Mouse (Mus musculus): ENCODE data around the gene Pfdn6. TPM values are rescaled to one million over a fixed set of nuclear protein-coding genes. Genes with fewer than 3 reads are reported as not detected.

Pfdn6 gene
- polyA plus RNA-seq, 1 experiment from 2014 or later, result 133 TPM

Other genes starting within 250 kb of the Pfdn6 start
- 96.0 and 100 TPM in 2 replicates for gene March2, start 221.7 kb downstream of the Pfdn6 start, polyA plus RNA-seq (2015; fragmentation: Nextera tagmentation; extraction: Ambion mirVana)
- 278 and 304 TPM in 2 replicates for gene Rab11b, start 179.8 kb downstream of the Pfdn6 start, polyA plus RNA-seq (2015; fragmentation: Nextera tagmentation; extraction: Ambion mirVana)
- 16.4 and 20.5 TPM in 2 replicates for gene Angptl4, start 158.5 kb downstream of the Pfdn6 start, polyA plus RNA-seq (2015; fragmentation: Nextera tagmentation; extraction: Ambion mirVana)
- 48.5 and 58.7 TPM in 2 replicates for gene Kank3, start 129.8 kb downstream of the Pfdn6 start, polyA plus RNA-seq (2015; fragmentation: Nextera tagmentation; extraction: Ambion mirVana)
- gene Rps28, start 115.8 kb downstream of the Pfdn6 start, polyA plus RNA-seq (2015; fragmentation: Nextera tagmentation; extraction: Ambion mirVana), result 388 and 436 TPM in 2 replicates
- gene Ndufa7, start 115.8 kb downstream of the Pfdn6 start, polyA plus RNA-seq (2015; fragmentation: Nextera tagmentation; extraction: Ambion mirVana), result 535 and 549 TPM in 2 replicates
- 37.6 and 41.9 TPM in 2 replicates for gene Cd320, start 97.3 kb downstream of the Pfdn6 start, polyA plus RNA-seq (2015; fragmentation: Nextera tagmentation; extraction: Ambion mirVana)
- not detected in 2 replicates for gene Gm7029, start 66.5 kb downstream of the Pfdn6 start, polyA plus RNA-seq (2015; fragmentation: Nextera tagmentation; extraction: Ambion mirVana)
- 7.8 and 8.3 TPM in 2 replicates for gene Kifc1, start 49.7 kb downstream of the Pfdn6 start, polyA plus RNA-seq (2015; fragmentation: Nextera tagmentation; extraction: Ambion mirVana)
- 0.30 TPM in 1 of 2 replicates, not detected in the other for gene Platr17, start 35.2 kb downstream of the Pfdn6 start, polyA plus RNA-seq (2015; fragmentation: Nextera tagmentation; extraction: Ambion mirVana)
- gene Daxx, start 30.9 kb downstream of the Pfdn6 start, polyA plus RNA-seq (2015; fragmentation: Nextera tagmentation; extraction: Ambion mirVana), result 34.8 and 39.4 TPM in 2 replicates
- 56.1 and 64.3 TPM in 2 replicates for gene Tapbp, start 24.4 kb downstream of the Pfdn6 start, polyA plus RNA-seq (2015; fragmentation: Nextera tagmentation; extraction: Ambion mirVana)
- gene Zbtb22, start 24.4 kb downstream of the Pfdn6 start, polyA plus RNA-seq (2015; fragmentation: Nextera tagmentation; extraction: Ambion mirVana), result 12.8 and 14.0 TPM in 2 replicates
- gene Rgl2, start 10.8 kb downstream of the Pfdn6 start, polyA plus RNA-seq (2015; fragmentation: Nextera tagmentation; extraction: Ambion mirVana), result 40.8 and 42.9 TPM in 2 replicates
- gene Wdr46, start 317 bp upstream of the Pfdn6 start, polyA plus RNA-seq (2015; fragmentation: Nextera tagmentation; extraction: Ambion mirVana), result 19.3 and 20.5 TPM in 2 replicates
- 5.7 and 5.8 TPM in 2 replicates for gene B3galt4, start 11.1 kb upstream of the Pfdn6 start, polyA plus RNA-seq (2015; fragmentation: Nextera tagmentation; extraction: Ambion mirVana)
- gene Vps52, start 15.5 kb upstream of the Pfdn6 start, polyA plus RNA-seq (2015; fragmentation: Nextera tagmentation; extraction: Ambion mirVana), result 39.7 and 42.5 TPM in 2 replicates
- gene Rps18, start 15.7 kb upstream of the Pfdn6 start, polyA plus RNA-seq (2015; fragmentation: Nextera tagmentation; extraction: Ambion mirVana), result 873 and 901 TPM in 2 replicates
- 66.0 and 100 TPM in 2 replicates for gene H2-K1, start 60.0 kb upstream of the Pfdn6 start, polyA plus RNA-seq (2015; fragmentation: Nextera tagmentation; extraction: Ambion mirVana)
- 13.0 and 13.7 TPM in 2 replicates for gene Ring1, start 84.3 kb upstream of the Pfdn6 start, polyA plus RNA-seq (2015; fragmentation: Nextera tagmentation; extraction: Ambion mirVana)
- 53.0 and 59.1 TPM in 2 replicates for gene H2-Ke6, start 87.7 kb upstream of the Pfdn6 start, polyA plus RNA-seq (2015; fragmentation: Nextera tagmentation; extraction: Ambion mirVana)
- 108 and 119 TPM in 2 replicates for gene Slc39a7, start 91.3 kb upstream of the Pfdn6 start, polyA plus RNA-seq (2015; fragmentation: Nextera tagmentation; extraction: Ambion mirVana)
- gene Rxrb, start 91.5 kb upstream of the Pfdn6 start, polyA plus RNA-seq (2015; fragmentation: Nextera tagmentation; extraction: Ambion mirVana), result 33.7 and 34.5 TPM in 2 replicates
- 1.1 and 1.2 TPM in 2 replicates for gene Col11a2, start 99.1 kb upstream of the Pfdn6 start, polyA plus RNA-seq (2015; fragmentation: Nextera tagmentation; extraction: Ambion mirVana)
- 0.97 and 3.1 TPM in 2 replicates for gene H2-Oa, start 152.0 kb upstream of the Pfdn6 start, polyA plus RNA-seq (2015; fragmentation: Nextera tagmentation; extraction: Ambion mirVana)
- gene H2-DMa, start 179.2 kb upstream of the Pfdn6 start, polyA plus RNA-seq (2015; fragmentation: Nextera tagmentation; extraction: Ambion mirVana), result 10.9 and 13.8 TPM in 2 replicates
- gene Brd2, start 182.3 kb upstream of the Pfdn6 start, polyA plus RNA-seq (2015; fragmentation: Nextera tagmentation; extraction: Ambion mirVana), result 69.4 and 71.9 TPM in 2 replicates
- gene H2-DMb2, start 203.0 kb upstream of the Pfdn6 start, polyA plus RNA-seq (2015; fragmentation: Nextera tagmentation; extraction: Ambion mirVana), result 2.5 and 6.1 TPM in 2 replicates
- gene H2-DMb1, start 212.7 kb upstream of the Pfdn6 start, polyA plus RNA-seq (2015; fragmentation: Nextera tagmentation; extraction: Ambion mirVana), result 2.3 and 4.0 TPM in 2 replicates
- gene Tap1, start 247.2 kb upstream of the Pfdn6 start, polyA plus RNA-seq (2015; fragmentation: Nextera tagmentation; extraction: Ambion mirVana), result 5.7 and 11.1 TPM in 2 replicates
- gene Psmb9, start 247.4 kb upstream of the Pfdn6 start, polyA plus RNA-seq (2015; fragmentation: Nextera tagmentation; extraction: Ambion mirVana), result 15.0 and 32.2 TPM in 2 replicates